Mouse (Mus musculus) lung, postnatal 0 days (tissue): ENCODE measurements at regions not wholly inside any gene's neighbourhood (a gene's known extent, or its start where the extent isn't known, plus 50 kb on each side); places are given as distances from the start of the nearest gene placed in this dataset.
A peak's percentile ranks its signal among the peaks of the same experiment; 100 is the strongest.

Experiments used
- CTCF ChIP-seq: IDR thresholded peaks from 2 replicates; pipeline ENCODE4 v1.5.1; 2016; ENCODE audit warnings: antibody characterized with exemption, mild to moderate bottlenecking
- EP300 ChIP-seq: IDR thresholded peaks from 2 replicates; pipeline ENCODE4 v1.6.1; 2016; ENCODE audit warnings: antibody characterized with exemption, mild to moderate bottlenecking, control low read depth

GRCm38 (mm10) chr17:84044472-84044936 lies 143.2 kb downstream of the Zfp36l2 start:
- TF ChIP-seq CTCF (no peak), EP300 (peak; percentile 80)
